Mouse (Mus musculus): ENCODE measurements around the gene Zfp808. TPM values are rescaled to one million over a fixed set of nuclear protein-coding genes. Genes with fewer than 3 reads are reported as not detected.
"Not testable (repeated sequence)": the region's sequence is repeated elsewhere in the genome, so short reads cannot be mapped to it uniquely, and the experiment has no call there.

The Zfp808 gene
- polyA plus RNA-seq, 1 experiment from 2014 or later = 1.9 TPM

- no peak overlapping the region for H3K4me2 ChIP-seq (replicated peaks; ENCODE audit: low read depth)
- TF ChIP-seq CTCF (IDR thresholded peaks at IDR 0.05; ENCODE audit: low read depth) (peak; percentile 5; the same call in 1 of the 2 replicates), EP300 (optimal IDR thresholded peaks at IDR 0.05) (no peak)
- H3K36me3 ChIP-seq (ENCODE audit: control insufficient read depth, insufficient read depth, low read length) = no peaks in the 10 kb centered on the region
- H3K9me3 ChIP-seq (ENCODE audit: control insufficient read depth, low read length) = no peaks in the 10 kb centered on the region
- DNase-seq (ENCODE audit: low spot score) (no peak), ATAC-seq (ENCODE audit: low FRiP score, low TSS enrichment) (no peak)
- no peaks in the 10 kb centered on the region for H3K27me3 ChIP-seq (ENCODE audit: control insufficient read depth, insufficient read depth, low read length)
- 43% methylated on average over 3 of the region's 3 CpGs for WGBS
- H3K4me3 ChIP-seq (ENCODE audit: low read depth, low read length) = no peak overlapping the region
- no peak overlapping the region for H3K27ac ChIP-seq (replicated peaks)
- H3K9ac ChIP-seq (ENCODE audit: low read length) = no peak overlapping the region
- no peaks in the 10 kb centered on the region for H3K4me1 ChIP-seq (replicated peaks; ENCODE audit: control insufficient read depth, insufficient read depth)
Observed at GRCm38 (mm10) chr13:62245264-62245663, 115.6 kb downstream of the Zfp808 start.

GRCm38 (mm10) chr13:62255226-62255625 lies 125.5 kb downstream of the Zfp808 start:
- H3K4me2 ChIP-seq (replicated peaks; ENCODE audit: low read depth); H3K27ac ChIP-seq (replicated peaks); H3K9me3 ChIP-seq (ENCODE audit: control insufficient read depth, low read length); H3K36me3 ChIP-seq (ENCODE audit: control insufficient read depth, insufficient read depth, low read length); H3K9ac ChIP-seq (ENCODE audit: low read length); ATAC-seq (ENCODE audit: low FRiP score, low TSS enrichment); DNase-seq (ENCODE audit: low spot score); H3K27me3 ChIP-seq (ENCODE audit: control insufficient read depth, insufficient read depth, low read length); H3K4me1 ChIP-seq (replicated peaks; ENCODE audit: control insufficient read depth, insufficient read depth); H3K4me3 ChIP-seq (ENCODE audit: low read depth, low read length): not testable (repeated sequence)
- 72% methylated on average over 9 of the region's 9 CpGs for WGBS

GRCm38 (mm10) chr13:62263392-62263791 lies 133.7 kb downstream of the Zfp808 start:
- H3K4me2 ChIP-seq (replicated peaks; ENCODE audit: low read depth) = no peak overlapping the region
- no peak for TF ChIP-seq EP300 (optimal IDR thresholded peaks at IDR 0.05)
- no peak for TF ChIP-seq CTCF (IDR thresholded peaks at IDR 0.05; ENCODE audit: low read depth)
- H3K4me1 ChIP-seq (replicated peaks; ENCODE audit: control insufficient read depth, insufficient read depth) = no peaks in the 10 kb centered on the region
- H3K4me3 ChIP-seq (ENCODE audit: low read depth, low read length) = no peak overlapping the region
- H3K36me3 ChIP-seq (ENCODE audit: control insufficient read depth, insufficient read depth, low read length) = no peaks in the 10 kb centered on the region
- no peaks in the 10 kb centered on the region for H3K9me3 ChIP-seq (ENCODE audit: control insufficient read depth, low read length)
- no peak overlapping the region for H3K9ac ChIP-seq (ENCODE audit: low read length)
- no peak for ATAC-seq (ENCODE audit: low FRiP score, low TSS enrichment)
- H3K27me3 ChIP-seq (ENCODE audit: control insufficient read depth, insufficient read depth, low read length) = no peaks in the 10 kb centered on the region
- WGBS = 83% methylated on average over 4 of the region's 4 CpGs
- DNase-seq (ENCODE audit: low spot score) = no peak
- H3K27ac ChIP-seq (replicated peaks) = no peak overlapping the region

All from stomach, postnatal 0 days (tissue).